Mouse (Mus musculus) spleen, postnatal 0 days (tissue): Measurements from ENCODE around the gene Gm28053. TPM values are rescaled to one million over a fixed set of nuclear protein-coding genes. Genes with fewer than 3 reads are reported as not detected.

Experiments
- polyA plus RNA-seq: library from polyadenylated mRNA; unstranded; fragments of >200 nt; fragmentation: Nextera tagmentation; extraction: Ambion mirVana; gene quantifications from 2 replicates; pipeline ENCODE4 v1.2.1, GENCODE M21; 2015

Gene Gm28053
- polyA plus RNA-seq = 0.32 and 1.7 TPM in 2 replicates

GRCm38 (mm10) chr6:48718455-48718854 lies at the start of gene Gm28053, which contains the start of gene Gimap7:
TSS of gene Gm28053 (plus strand) at chr6:48718607.
TSS of gene Gimap7 (plus strand) at chr6:48718621.

GRCm38 (mm10) chr6:48675931-48676859 lies 42.2 kb upstream of the Gm28053 start, which contains the start of gene Gimap9:
TSS of gene Gimap9 (plus strand) at chr6:48676129.

GRCm38 (mm10) chr6:48684319-48684718 lies 34.1 kb upstream of the Gm28053 start, which contains the start of gene Gimap4:
TSS of gene Gimap4 (plus strand) at chr6:48684549.

GRCm38 (mm10) chr6:48738961-48739779 lies 20.8 kb downstream of the Gm28053 start, which contains the start of gene Gimap1:
TSS of gene Gimap1 (plus strand) at chr6:48739054.

GRCm38 (mm10) chr6:48745959-48746889 lies 27.8 kb downstream of the Gm28053 start, which contains the start of gene Gimap5:
TSS of gene Gimap5 (plus strand) at chr6:48746197.

GRCm38 (mm10) chr6:48770696-48771095 lies 52.3 kb downstream of the Gm28053 start, which contains the start of gene Gimap3:
TSS of gene Gimap3 (minus strand) at chr6:48770851.

Other genes with a start within 250 kb of the Gm28053 start
- 2.2 and 3.2 TPM in 2 replicates for gene Atp6v0e2, start 181.0 kb upstream of the Gm28053 start, polyA plus RNA-seq
- gene Lrrc61, start 163.8 kb upstream of the Gm28053 start, polyA plus RNA-seq = 2.6 and 3.2 TPM in 2 replicates
- 66.3 and 92.8 TPM in 2 replicates for gene Rarres2, start 145.8 kb upstream of the Gm28053 start, polyA plus RNA-seq
- gene Gm45021, start 129.0 kb upstream of the Gm28053 start, polyA plus RNA-seq = not detected in 2 replicates
- 5.5 and 7.3 TPM in 2 replicates for gene Repin1, start 124.7 kb upstream of the Gm28053 start, polyA plus RNA-seq
- gene Gm44965, start 124.7 kb upstream of the Gm28053 start, polyA plus RNA-seq = not detected in 2 replicates
- gene Zfp775, start 116.5 kb upstream of the Gm28053 start, polyA plus RNA-seq = 1.1 and 2.1 TPM in 2 replicates
- 0.29 and 0.47 TPM in 2 replicates for gene AI854703, start 91.8 kb upstream of the Gm28053 start, polyA plus RNA-seq
- gene Gimap8, start 71.4 kb upstream of the Gm28053 start, polyA plus RNA-seq = 2.2 and 3.3 TPM in 2 replicates
- 10.8 and 13.3 TPM in 2 replicates for gene Gimap9, start 42.5 kb upstream of the Gm28053 start, polyA plus RNA-seq
- 19.4 and 27.0 TPM in 2 replicates for gene Gimap4, start 34.1 kb upstream of the Gm28053 start, polyA plus RNA-seq
- 20.1 and 29.3 TPM in 2 replicates for gene Gimap6, start 10.4 kb upstream of the Gm28053 start, polyA plus RNA-seq
- 0.99 and 1.6 TPM in 2 replicates for gene Gimap7, start within 50 bp of the Gm28053 start, polyA plus RNA-seq
- 18.4 and 28.7 TPM in 2 replicates for gene Gimap1, start 20.4 kb downstream of the Gm28053 start, polyA plus RNA-seq
- gene Gimap5, start 27.6 kb downstream of the Gm28053 start, polyA plus RNA-seq = 17.8 and 24.8 TPM in 2 replicates
- 1.6 and 2.8 TPM in 2 replicates for gene Gimap3, start 52.2 kb downstream of the Gm28053 start, polyA plus RNA-seq
- 50.5 and 64.7 TPM in 2 replicates for gene Tmem176a, start 122.3 kb downstream of the Gm28053 start, polyA plus RNA-seq
- gene Tmem176b, start 122.9 kb downstream of the Gm28053 start, polyA plus RNA-seq = 105 and 133 TPM in 2 replicates
- 0.05 and 0.17 TPM in 2 replicates for gene Aoc1, start 154.3 kb downstream of the Gm28053 start, polyA plus RNA-seq
- not detected in 2 replicates for gene 1600015I10Rik, start 211.3 kb downstream of the Gm28053 start, polyA plus RNA-seq